8 mouse cellular contexts compared by ENCODE assay signal in the genomic region with DNA sequence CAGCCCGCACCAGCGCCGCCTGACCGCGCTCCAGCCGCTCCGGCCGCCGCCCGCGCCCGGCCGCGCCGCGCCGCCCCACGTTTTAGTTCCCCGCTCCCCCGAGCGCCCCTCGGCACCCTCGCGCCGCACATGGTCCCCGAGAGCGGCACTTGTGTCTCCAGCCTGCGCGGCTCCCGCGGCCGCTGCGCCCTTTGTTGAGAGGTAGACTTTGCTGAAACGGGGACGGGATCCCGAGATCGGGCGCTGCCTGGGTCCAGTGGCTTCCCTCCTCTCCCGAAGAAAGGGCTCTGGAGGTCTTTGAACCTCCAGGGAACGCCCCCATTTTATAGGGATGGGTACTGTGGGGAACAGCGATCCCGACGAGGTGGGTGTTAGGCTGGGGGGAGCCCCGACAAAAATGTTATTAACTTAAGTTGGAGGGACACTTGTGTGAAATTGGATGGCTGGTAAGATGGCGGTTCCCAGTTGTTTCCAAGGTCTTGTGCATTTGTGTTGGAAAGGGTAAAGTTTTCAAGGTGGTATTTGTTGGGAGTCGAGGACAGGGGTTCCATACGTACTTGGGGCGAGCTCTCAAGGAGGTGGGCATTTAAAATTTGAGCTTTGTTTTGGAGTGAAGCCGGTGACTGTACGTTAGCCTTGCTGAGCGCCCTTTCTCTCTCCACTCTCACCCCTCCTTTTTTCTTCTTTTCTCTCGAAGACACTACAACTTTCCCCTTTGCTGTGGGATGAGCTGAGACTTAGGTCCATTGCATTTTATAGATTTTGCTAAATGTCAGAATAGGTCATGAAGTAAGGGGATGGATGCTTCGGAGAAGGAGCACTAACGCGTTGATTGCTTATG. TPM values are rescaled to one million over a fixed set of nuclear protein-coding genes. Genes with fewer than 3 reads are reported as not detected.
DNase-seq lines count a peak whose midpoint lies in the region; ATAC-seq and TF ChIP-seq lines count a peak whose summit lies in the region.

No protein-coding gene starts in this region.

- H3K79me2 ChIP-seq in CH12.LX (replicated peaks; ENCODE audit: control insufficient read depth, extremely low read depth, insufficient read depth, poor library complexity, severe bottlenecking) = peaks cover 23% of the 10 kb centered on the region

- H3K27me3 ChIP-seq in CH12.LX (replicated peaks) = peaks cover 15% of the 10 kb centered on the region
- H3K27me3 ChIP-seq in heart, embryonic 12.5 days (replicated peaks) = peaks cover 20% of the 10 kb centered on the region
- H3K27me3 ChIP-seq in kidney, embryonic 15.5 days = peaks cover 25% of the 10 kb centered on the region
- peaks cover 20% of the 10 kb centered on the region for H3K27me3 ChIP-seq in lung, embryonic 14.5 days (ENCODE audit: insufficient read depth, low read length)

- H3K36me3 ChIP-seq in CH12.LX (replicated peaks in 1 of 2; ENCODE audit: control insufficient read depth in 1 of 2, insufficient read depth in 1 of 2, low read length in 1 of 2) = peaks cover 2 to 16% of the 10 kb centered on the region in 2 experiments
- peaks cover 2% of the 10 kb centered on the region; the same call in 1 of the 2 replicates for H3K36me3 ChIP-seq in heart, embryonic 12.5 days
- H3K36me3 ChIP-seq in kidney, embryonic 15.5 days = peaks cover 7% of the 10 kb centered on the region
- H3K36me3 ChIP-seq in lung, embryonic 14.5 days (ENCODE audit: insufficient read depth) = peaks cover 12% of the 10 kb centered on the region; the same call in 1 of the 2 replicates

- H3K4me2 ChIP-seq in CH12.LX (ENCODE audit: insufficient read depth, low read depth, poor library complexity, severe bottlenecking) = peak overlapping the region; percentile 85
- peak overlapping the region; percentile 96 for H3K4me2 ChIP-seq in heart, embryonic 12.5 days
- H3K4me2 ChIP-seq in kidney, embryonic 15.5 days = peak overlapping the region; percentile 82
- peak overlapping the region; percentile 84 for H3K4me2 ChIP-seq in lung, embryonic 14.5 days

- no peak for TF ChIP-seq EP300 in CH12.LX (IDR thresholded peaks at IDR 0.05; ENCODE audit: low read length)

- peak overlapping the region; percentile 99 for H3K9ac ChIP-seq in CH12.LX (ENCODE audit: insufficient read depth, low read depth)
- H3K9ac ChIP-seq in heart, embryonic 12.5 days = peak overlapping the region; percentile 88
- peak overlapping the region; percentile 85 for H3K9ac ChIP-seq in kidney, embryonic 15.5 days
- peak overlapping the region; percentile 92 for H3K9ac ChIP-seq in lung, embryonic 14.5 days

- DNase-seq in CH12.LX (ENCODE audit: extremely low read depth) = peak; percentile 19
- peak; percentile 69 to 89 for DNase-seq in adrenal gland, adult (ENCODE audit: inconsistent age in 2 of 2, low spot score in 1 of 2)
- DNase-seq in embryo, embryonic 10.5 days (ENCODE audit: low spot score) = peak; percentile 73
- DNase-seq in lung, embryonic 14.5 days = peak; percentile 68
- DNase-seq in right cerebral cortex, postnatal 10 days (ENCODE audit: low spot score in 2 of 2) = peak; percentile 60 to 65

- no peak for TF ChIP-seq RAD21 in CH12.LX (IDR thresholded peaks at IDR 0.05; ENCODE audit: low read depth, low read length)

- H3K4me3 ChIP-seq in CH12.LX (replicated peaks in 1 of 3; ENCODE audit: low read depth in 2 of 3, low read length in 2 of 3, poor library complexity in 1 of 3) = peak overlapping the region; percentile 71 to 81 (median 75)
- H3K4me3 ChIP-seq in heart, embryonic 12.5 days = peak overlapping the region; percentile 87
- H3K4me3 ChIP-seq in kidney, embryonic 15.5 days (replicated peaks) = peak overlapping the region; percentile 85
- H3K4me3 ChIP-seq in lung, embryonic 14.5 days (ENCODE audit: low read depth, low read length) = peak overlapping the region; percentile 81

- peaks cover 0 to 27% of the 10 kb centered on the region in 2 experiments; a peak in 2 of 4 replicates for H3K4me1 ChIP-seq in CH12.LX (ENCODE audit: control insufficient read depth in 1 of 2, insufficient read depth in 2 of 2)
- peaks cover 20% of the 10 kb centered on the region for H3K4me1 ChIP-seq in heart, embryonic 12.5 days (replicated peaks)
- H3K4me1 ChIP-seq in kidney, embryonic 15.5 days = peaks cover 39% of the 10 kb centered on the region
- H3K4me1 ChIP-seq in lung, embryonic 14.5 days (ENCODE audit: insufficient read depth) = no peaks in the 10 kb centered on the region

- TF ChIP-seq POLR2A in CH12.LX (IDR thresholded peaks at IDR 0.05; ENCODE audit: low read depth, low read length) = no peak

- in situ Hi-C loops in CH12.LX (cut with MboI; ENCODE audit: low pct_ligation_motif_present, low pct_unique_long_range_greater_than_20kb, low sequenced_read_pairs) = loop anchor here (25.0 kb wide), 2 partner anchors 291 to 641 kb away; partner anchors contain the start of genes A930004D18Rik, Dnajc1 and Skida1

- dilution Hi-C loops in CH12.LX (cut with MboI; ENCODE audit: extremely low pct_ligation_motif_present, extremely low pct_unique_long_range_greater_than_20kb, low sequenced_read_pairs) = no loop called here

- ATAC-seq in heart, embryonic 12.5 days (ENCODE audit: insufficient number of reproducible peaks, low FRiP score) = no peak
- peak; percentile 5; the same call in 1 of the 2 replicates for ATAC-seq in kidney, embryonic 15.5 days (replicated peaks; ENCODE audit: low FRiP score)
- peak; percentile 1; the same call in 1 of the 2 replicates for ATAC-seq in lung, embryonic 14.5 days (ENCODE audit: insufficient read depth)
- ATAC-seq in erythroid progenitor cell, adult 5-6 weeks (replicated peaks; ENCODE audit: low FRiP score, poor library complexity, severe bottlenecking) = no peak

- H3K27ac ChIP-seq in CH12.LX (ENCODE audit: insufficient read depth, low read depth) = no peak overlapping the region
- H3K27ac ChIP-seq in heart, embryonic 12.5 days (ENCODE audit: poor library complexity, severe bottlenecking) = no peak overlapping the region
- H3K27ac ChIP-seq in kidney, embryonic 15.5 days = peak overlapping the region; percentile 95; the same call in 1 of the 2 replicates
- H3K27ac ChIP-seq in lung, embryonic 14.5 days (ENCODE audit: low read depth) = no peak overlapping the region

- TF ChIP-seq CTCF in CH12.LX (conservative IDR thresholded peaks at IDR 0.05 in 1 of 2, IDR thresholded peaks at IDR 0.05 in 1 of 2; ENCODE audit: low read depth in 2 of 2, low read length in 2 of 2) = no peak
- TF ChIP-seq CTCF in lung, embryonic 14.5 days (IDR thresholded peaks at IDR 0.05; ENCODE audit: low read depth) = no peak

- WGBS in heart, embryonic 12.5 days = 9% methylated on average over 55 of the region's 55 CpGs
- WGBS in kidney, embryonic 15.5 days = under 1% methylated on average over 50 of the region's 55 CpGs
- WGBS in lung, embryonic 14.5 days = under 1% methylated on average over 49 of the region's 55 CpGs

- no peaks in the 10 kb centered on the region for H3K9me3 ChIP-seq in CH12.LX (replicated peaks; ENCODE audit: low read length)
- H3K9me3 ChIP-seq in heart, embryonic 12.5 days (replicated peaks) = no peaks in the 10 kb centered on the region
- no peaks in the 10 kb centered on the region for H3K9me3 ChIP-seq in kidney, embryonic 15.5 days (replicated peaks)
- H3K9me3 ChIP-seq in lung, embryonic 14.5 days (ENCODE audit: low read depth, low read length) = no peaks in the 10 kb centered on the region

TF ChIP-seq in CH12.LX, 34 proteins besides CTCF, POLR2A, EP300 and RAD21:
- TF ChIP-seq USF1 (IDR thresholded peaks at IDR 0.05; ENCODE audit: low read depth, low read length) (no peak), RCOR1 (conservative IDR thresholded peaks at IDR 0.05; ENCODE audit: low read depth, low read length) (no peak), UBTF (IDR thresholded peaks at IDR 0.05; ENCODE audit: low read depth, low read length) (no peak; the same call in 1 of the 2 replicates), MXI1 (IDR thresholded peaks at IDR 0.05; ENCODE audit: low read depth, low read length) (0 out of 2 replicates have a peak, but pooled peaks have one; percentile 4)
TF ChIP-seq in CH12.LX: peak in this region for 1.

RNA-seq across cellular contexts. Expression of gene Bmi1, which starts 1.0 kb away (rescaled TPM):
- total RNA-seq in CH12.LX (2012; rRNA removed) (38.6 and 50.0 TPM in 2 replicates), CH12.LX (2014; rRNA removed) (87.0 and 95.4 TPM in 2 replicates)
- polyA plus RNA-seq in CH12.LX (2012; ENCODE audit: insufficient read length, low read depth) = 44.8 and 51.0 TPM in 2 replicates
- 15.6 and 17.9 TPM in 2 replicates for polyA plus RNA-seq in heart, embryonic 12.5 days (2016; fragmentation: Nextera tagmentation; extraction: Ambion mirVana)
- polyA plus RNA-seq in kidney, embryonic 15.5 days (2015; fragmentation: Nextera tagmentation; extraction: Ambion mirVana) = 29.0 and 35.9 TPM in 2 replicates
- 33.4 and 33.8 TPM in 2 replicates for polyA plus RNA-seq in lung, embryonic 14.5 days (2014; fragmentation: Nextera tagmentation; extraction: Ambion mirVana)
- 2.1 and 12.6 TPM in 2 replicates for total RNA-seq in erythroid progenitor cell, adult 5-6 weeks (2015; ENCODE audit: low replicate concordance)
- 9.8 and 13.6 TPM in 2 replicates for total RNA-seq in erythroid progenitor cell, adult 5-6 weeks (2017; ENCODE audit: low replicate concordance)

RNA-seq across cellular contexts. Expression of gene Commd3, which starts 5.7 kb away (rescaled TPM):
- total RNA-seq in CH12.LX (2012; rRNA removed) (114 and 116 TPM in 2 replicates), CH12.LX (2014; rRNA removed) (183 and 204 TPM in 2 replicates)
- polyA plus RNA-seq in CH12.LX (2012; ENCODE audit: insufficient read length, low read depth) = 149 and 159 TPM in 2 replicates
- 144 and 153 TPM in 2 replicates for polyA plus RNA-seq in heart, embryonic 12.5 days (2016; fragmentation: Nextera tagmentation; extraction: Ambion mirVana)
- 205 and 229 TPM in 2 replicates for polyA plus RNA-seq in kidney, embryonic 15.5 days (2015; fragmentation: Nextera tagmentation; extraction: Ambion mirVana)
- polyA plus RNA-seq in lung, embryonic 14.5 days (2014; fragmentation: Nextera tagmentation; extraction: Ambion mirVana) = 194 and 200 TPM in 2 replicates
- total RNA-seq in erythroid progenitor cell, adult 5-6 weeks (2015; ENCODE audit: low replicate concordance) = 54.1 and 73.2 TPM in 2 replicates
- total RNA-seq in erythroid progenitor cell, adult 5-6 weeks (2017; ENCODE audit: low replicate concordance) = 25.3 and 44.7 TPM in 2 replicates

RNA-seq across cellular contexts. Expression of gene Spag6, which starts 16.0 kb away (rescaled TPM):
- total RNA-seq in CH12.LX (2012; rRNA removed) (0.34 and 0.63 TPM in 2 replicates), CH12.LX (2014; rRNA removed) (0.45 TPM in 1 of 2 replicates, not detected in the other)
- polyA plus RNA-seq in CH12.LX (2012; ENCODE audit: insufficient read length, low read depth) = not detected in 2 replicates
- polyA plus RNA-seq in heart, embryonic 12.5 days (2016; fragmentation: Nextera tagmentation; extraction: Ambion mirVana) = 0.14 TPM in 1 of 2 replicates, not detected in the other
- 0.26 TPM in 1 of 2 replicates, not detected in the other for polyA plus RNA-seq in kidney, embryonic 15.5 days (2015; fragmentation: Nextera tagmentation; extraction: Ambion mirVana)
- 0.14 and 0.22 TPM in 2 replicates for polyA plus RNA-seq in lung, embryonic 14.5 days (2014; fragmentation: Nextera tagmentation; extraction: Ambion mirVana)
- total RNA-seq in erythroid progenitor cell, adult 5-6 weeks (2015; ENCODE audit: low replicate concordance) = not detected in 2 replicates
- not detected in 2 replicates for total RNA-seq in erythroid progenitor cell, adult 5-6 weeks (2017; ENCODE audit: low replicate concordance)

Comparison
In these comparisons a context has a peak if more than half of its experiments do, and no peak if none do; other contexts are left out.
1. DNase-seq: peak in every context shown above with its lines; median percentile 79 in adrenal gland, adult; 73 in embryo, embryonic 10.5 days; 68 in lung, embryonic 14.5 days; 62 in right cerebral cortex, postnatal 10 days; 19 in CH12.LX.
2. ATAC-seq: peak in kidney, embryonic 15.5 days (single experiment) and lung, embryonic 14.5 days (single experiment); none in heart, embryonic 12.5 days (single experiment) and erythroid progenitor cell, adult 5-6 weeks (single experiment).
3. Peak in every context shown above with its lines, with median percentiles within 50 percentile points of each other: H3K4me2 ChIP-seq, H3K4me3 ChIP-seq and H3K9ac ChIP-seq.